Mouse (Mus musculus) E14TG2a.4 (cell line): ENCODE data around the gene Pik3cb.

Experiments used
- CTCF ChIP-seq: conservative IDR thresholded peaks from 2 replicates; pipeline ENCODE4 v1.5.1; 2014; ENCODE audit warnings: low read length
- NANOG ChIP-seq: IDR thresholded peaks from 2 replicates; pipeline ENCODE4 v1.6.1; 2014; ENCODE audit warnings: borderline replicate concordance, low read length, mixed read lengths
- POU5F1 ChIP-seq: IDR thresholded peaks from 2 replicates; pipeline ENCODE4 v1.6.1; 2014; ENCODE audit warnings: low read length, borderline replicate concordance

DNA sequence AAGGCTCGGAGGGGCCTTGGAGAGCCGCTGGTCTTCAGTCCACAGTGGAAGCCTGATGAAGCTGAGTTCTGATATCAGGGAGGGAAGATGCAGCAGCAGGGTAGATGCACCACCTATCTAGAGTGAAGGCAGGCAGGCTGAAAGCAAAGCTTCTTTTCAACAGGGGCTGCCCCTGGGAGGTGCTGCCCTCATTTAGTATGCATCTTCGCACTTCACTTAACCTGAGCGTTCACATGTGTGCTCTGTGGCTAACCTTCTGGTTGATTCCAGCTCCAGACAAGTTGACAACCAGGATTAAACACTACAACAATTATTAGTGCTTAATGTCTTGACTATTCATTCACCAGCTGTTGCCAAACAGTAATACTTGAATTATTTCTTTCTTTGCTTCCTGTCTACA is 146.3 kb downstream of the Pik3cb start:
- TF ChIP-seq CTCF (no peak), NANOG (no peak), POU5F1 (no peak)
